Mouse (Mus musculus) midbrain, embryonic 11.5 days (tissue): ENCODE data around the gene Focad. TPM values are rescaled to one million over a fixed set of nuclear protein-coding genes. Genes with fewer than 3 reads are reported as not detected.

Source experiments
- ATAC-seq: fragments of 200-750 bp; cut with Nextera tagmentation; 2 replicates; pipeline ENCODE4 v1.8.0; 2017; ENCODE audit warnings: moderate TSS enrichment, moderate library complexity; ENCODE audit not compliant: low FRiP score
- DNase-seq: peaks from one replicate; pipeline ENCODE4 v3.0.0; 2015; ENCODE audit warnings: low spot score; ENCODE audit errors: missing footprints
- H3K27ac ChIP-seq: fragments of 300-500 bp; sonication (generic); 2 replicates; pipeline ENCODE4 v1.5.1; 2014; ENCODE audit warnings: low read depth, low read length
- H3K27me3 ChIP-seq: fragments of 300-500 bp; sonication (generic); 2 replicates; pipeline ENCODE4 v1.6.1; 2014; ENCODE audit warnings: mild to moderate bottlenecking, low read length, moderate library complexity, mixed read lengths; ENCODE audit not compliant: control insufficient read depth, insufficient read depth
- H3K36me3 ChIP-seq: fragments of 300-500 bp; sonication (generic); 2 replicates; pipeline ENCODE4 v1.6.1; 2014; ENCODE audit warnings: mild to moderate bottlenecking, low read length, moderate library complexity, mixed read lengths; ENCODE audit not compliant: control insufficient read depth, insufficient read depth
- H3K4me1 ChIP-seq: fragments of 300-500 bp; sonication (generic); 2 replicates; pipeline ENCODE4 v1.6.1; 2014; ENCODE audit warnings: low read length; ENCODE audit not compliant: control insufficient read depth, insufficient read depth
- H3K4me2 ChIP-seq: fragments of 300-500 bp; sonication (generic); 2 replicates; pipeline ENCODE4 v1.6.1; 2014; ENCODE audit warnings: mild to moderate bottlenecking, moderate library complexity
- H3K4me3 ChIP-seq: fragments of 300-500 bp; sonication (generic); 2 replicates; pipeline ENCODE4 v1.5.1; 2014; ENCODE audit warnings: low read depth, low read length
- H3K9ac ChIP-seq: fragments of 300-500 bp; sonication (generic); 2 replicates; pipeline ENCODE4 v1.6.1; 2014; ENCODE audit warnings: low read length
- H3K9me3 ChIP-seq: fragments of 300-500 bp; sonication (generic); 2 replicates; pipeline ENCODE4 v1.6.1; 2016; ENCODE audit warnings: low read length; ENCODE audit not compliant: control insufficient read depth
- WGBS: fragments of 180-500 bp; shearing (Covaris S2); extraction: QIAGEN DNeasy Blood & Tissue Kit; methylation state at CpG from one replicate; pipeline ENCODE4 v1.1.7; 2014; 5-methylcytosine and 5-hydroxymethylcytosine counted together
- polyA plus RNA-seq: library from polyadenylated mRNA; unstranded; fragments of >200 nt; fragmentation: Nextera tagmentation; extraction: Ambion mirVana; gene quantifications from 2 replicates; pipeline ENCODE4 v1.2.1, GENCODE M21; 2014

Focad gene
- polyA plus RNA-seq, 1 experiment from 2014 or later: 18.5 TPM

GRCm38 (mm10) chr4:88194256-88194655 is 99.8 kb downstream of the Focad start:
- Histone ChIP-seq H3K9me3 (no peaks in the 10 kb centered on the region), H3K4me1 (no peaks in the 10 kb centered on the region), H3K4me2 (no peak overlapping the region), H3K27me3 (no peaks in the 10 kb centered on the region), H3K27ac (no peak overlapping the region), H3K36me3 (no peaks in the 10 kb centered on the region), H3K9ac (no peak overlapping the region), H3K4me3 (no peak overlapping the region)
- no peak for ATAC-seq
- DNase-seq: no peak
- 93% methylated on average over 5 of the region's 5 CpGs for WGBS

- no peak for DNase-seq
Measured at GRCm38 (mm10) chr4:88195898-88196495, 101.6 kb downstream of the Focad start.

GRCm38 (mm10) chr4:88196500-88196912 is 102.1 kb downstream of the Focad start:
- H3K4me2 ChIP-seq: no peak overlapping the region
- H3K4me1 ChIP-seq: no peaks in the 10 kb centered on the region
- no peak overlapping the region for H3K9ac ChIP-seq
- ATAC-seq (no peak), DNase-seq (no peak)
- H3K27ac ChIP-seq: no peak overlapping the region
- WGBS: 93% methylated on average over 4 of the region's 4 CpGs
- no peaks in the 10 kb centered on the region for H3K27me3 ChIP-seq
- H3K4me3 ChIP-seq: no peak overlapping the region
- H3K36me3 ChIP-seq: no peaks in the 10 kb centered on the region
- no peaks in the 10 kb centered on the region for H3K9me3 ChIP-seq

More at GRCm38 (mm10) chr4:88195898-88196495, 101.6 kb downstream of the Focad start:
- Histone ChIP-seq H3K27me3 (no peaks in the 10 kb centered on the region), H3K9ac (no peak overlapping the region), H3K27ac (no peak overlapping the region), H3K4me1 (no peaks in the 10 kb centered on the region), H3K4me3 (no peak overlapping the region), H3K4me2 (no peak overlapping the region), H3K9me3 (no peaks in the 10 kb centered on the region), H3K36me3 (no peaks in the 10 kb centered on the region)
- WGBS: 88% methylated on average over 4 of the region's 4 CpGs
- ATAC-seq: no peak

GRCm38 (mm10) chr4:88197244-88197643 is 102.8 kb downstream of the Focad start:
- H3K4me1 ChIP-seq: no peaks in the 10 kb centered on the region
- ATAC-seq (no peak), DNase-seq (peak; percentile 60)
- H3K9ac ChIP-seq: no peak overlapping the region
- H3K9me3 ChIP-seq: no peaks in the 10 kb centered on the region
- no peak overlapping the region for H3K27ac ChIP-seq
- H3K27me3 ChIP-seq: no peaks in the 10 kb centered on the region
- WGBS: 88% methylated on average over 5 of the region's 5 CpGs
- no peaks in the 10 kb centered on the region for H3K36me3 ChIP-seq
- H3K4me3 ChIP-seq: no peak overlapping the region
- H3K4me2 ChIP-seq: no peak overlapping the region

- no peaks in the 10 kb centered on the region for H3K27me3 ChIP-seq
- H3K4me3 ChIP-seq: no peak overlapping the region
- H3K27ac ChIP-seq: no peak overlapping the region
- 82% methylated on average over 1 of the region's 1 CpGs for WGBS
- DNase-seq (peak; percentile 67), ATAC-seq (no peak)
- H3K4me2 ChIP-seq: no peak overlapping the region
- no peaks in the 10 kb centered on the region for H3K36me3 ChIP-seq
- H3K9me3 ChIP-seq: no peaks in the 10 kb centered on the region
- H3K4me1 ChIP-seq: no peaks in the 10 kb centered on the region
- H3K9ac ChIP-seq: no peak overlapping the region
Measured at GRCm38 (mm10) chr4:88199186-88199585, 104.8 kb downstream of the Focad start.

GRCm38 (mm10) chr4:88201047-88201446 is 106.6 kb downstream of the Focad start:
- H3K9ac ChIP-seq: no peak overlapping the region
- no peaks in the 10 kb centered on the region for H3K36me3 ChIP-seq
- no peak overlapping the region for H3K4me2 ChIP-seq
- no peaks in the 10 kb centered on the region for H3K9me3 ChIP-seq
- DNase-seq (no peak), ATAC-seq (no peak)
- 94% methylated on average over 4 of the region's 4 CpGs for WGBS
- no peak overlapping the region for H3K4me3 ChIP-seq
- no peaks in the 10 kb centered on the region for H3K27me3 ChIP-seq
- H3K27ac ChIP-seq: no peak overlapping the region
- no peaks in the 10 kb centered on the region for H3K4me1 ChIP-seq

- no peak overlapping the region for H3K9ac ChIP-seq
- H3K27ac ChIP-seq: no peak overlapping the region
- WGBS: 90% methylated on average over 6 of the region's 6 CpGs
- ATAC-seq (no peak), DNase-seq (no peak)
- H3K4me1 ChIP-seq: no peaks in the 10 kb centered on the region
- no peak overlapping the region for H3K4me2 ChIP-seq
- H3K27me3 ChIP-seq: no peaks in the 10 kb centered on the region
- no peak overlapping the region for H3K4me3 ChIP-seq
- no peaks in the 10 kb centered on the region for H3K36me3 ChIP-seq
- H3K9me3 ChIP-seq: no peaks in the 10 kb centered on the region
Measured at GRCm38 (mm10) chr4:88208676-88209075, 114.2 kb downstream of the Focad start.

- H3K27ac ChIP-seq: no peak overlapping the region
- no peaks in the 10 kb centered on the region for H3K4me1 ChIP-seq
- no peak overlapping the region for H3K9ac ChIP-seq
- 90% methylated on average over 3 of the region's 3 CpGs for WGBS
- no peaks in the 10 kb centered on the region for H3K9me3 ChIP-seq
- H3K4me2 ChIP-seq: no peak overlapping the region
- no peaks in the 10 kb centered on the region for H3K36me3 ChIP-seq
- DNase-seq (peak; percentile 2), ATAC-seq (no peak)
- no peak overlapping the region for H3K4me3 ChIP-seq
- no peaks in the 10 kb centered on the region for H3K27me3 ChIP-seq
Measured at GRCm38 (mm10) chr4:88209351-88209814, 115.0 kb downstream of the Focad start.

GRCm38 (mm10) chr4:88210602-88211001 is 116.2 kb downstream of the Focad start:
- H3K36me3 ChIP-seq: no peaks in the 10 kb centered on the region
- H3K4me1 ChIP-seq: no peaks in the 10 kb centered on the region
- H3K9me3 ChIP-seq: no peaks in the 10 kb centered on the region
- H3K9ac ChIP-seq: no peak overlapping the region
- no peaks in the 10 kb centered on the region for H3K27me3 ChIP-seq
- no peak overlapping the region for H3K27ac ChIP-seq
- no peak for ATAC-seq
- 89% methylated on average over 6 of the region's 6 CpGs for WGBS
- no peak overlapping the region for H3K4me2 ChIP-seq
- no peak overlapping the region for H3K4me3 ChIP-seq
- no peak for DNase-seq
